Mouse (Mus musculus) olfactory bulb, adult 2 months (tissue): Measurements from ENCODE around the gene Pnn. TPM values are rescaled to one million over a fixed set of nuclear protein-coding genes. Genes with fewer than 3 reads are reported as not detected.

Experiments used
- H3K27ac ChIP-seq: fragments of 200-500 bp; 2 replicates; pipeline ENCODE4 v1.5.1; 2012; ENCODE audit warnings: low read depth, low read length; ENCODE audit not compliant: insufficient read depth
- H3K4me1 ChIP-seq: fragments of 200-500 bp; 2 replicates; pipeline ENCODE4 v1.6.1; 2012; ENCODE audit warnings: low read length; ENCODE audit not compliant: control insufficient read depth, insufficient read depth
- H3K4me3 ChIP-seq: fragments of 200-500 bp; 2 replicates; pipeline ENCODE4 v1.5.1; 2012; ENCODE audit warnings: mild to moderate bottlenecking, low read depth, low read length, moderate library complexity; ENCODE audit not compliant: insufficient read depth
- CTCF ChIP-seq: fragments of 200-500 bp; IDR thresholded peaks from 2 replicates; pipeline ENCODE4 v1.5.1; 2012; ENCODE audit warnings: low read depth, mild to moderate bottlenecking, low read length, moderate library complexity; ENCODE audit not compliant: insufficient read depth
- POLR2A ChIP-seq: fragments of 200-500 bp; IDR thresholded peaks from 2 replicates; pipeline ENCODE4 v1.6.1; 2012; ENCODE audit warnings: mild to moderate bottlenecking, low read depth, low read length, moderate library complexity; ENCODE audit not compliant: insufficient read depth
- WGBS: fragments of 180-500 bp; shearing (Covaris S2); methylation state at CpG from one replicate; pipeline ENCODE4 v1.1.7; 2018; 5-methylcytosine and 5-hydroxymethylcytosine counted together
- polyA plus RNA-seq: library from polyadenylated mRNA; stranded (reverse); fragments of >200 nt; gene quantifications from 2 replicates; pipeline ENCODE4 v1.2.4, GENCODE M21; 2012; ENCODE audit warnings: low replicate concordance; ENCODE audit not compliant: missing spikeins, insufficient read depth, insufficient read length

Gene Pnn
- polyA plus RNA-seq, 1 experiment = 742 TPM

- TF ChIP-seq POLR2A = no peak
- no peak for TF ChIP-seq CTCF
- WGBS = 86% methylated on average over 19 of the region's 19 CpGs
- Histone ChIP-seq H3K4me1 (no peaks in the 10 kb centered on the region), H3K4me3 (no peak within 1 kb of the TSS), H3K27ac (no peak within 1 kb of the TSS)
These were observed 28.7 kb downstream of the Pnn start, which contains the start of gene Mia2 for GRCm38 (mm10) chr12:59095104-59096025. Mia2 (plus strand) TSS chr12:59095799.

- H3K4me1 ChIP-seq = no peaks in the 10 kb centered on the region
- no peak overlapping the region for H3K4me3 ChIP-seq
- 83% methylated on average over 5 of the region's 5 CpGs for WGBS
- H3K27ac ChIP-seq = no peak overlapping the region
- TF ChIP-seq CTCF = no peak
- no peak for TF ChIP-seq POLR2A
These were observed 38.1 kb downstream of the Pnn start for GRCm38 (mm10) chr12:59104771-59105170.

GRCm38 (mm10) chr12:59105914-59106313, 39.2 kb downstream of the Pnn start:
- Histone ChIP-seq H3K4me1 (no peaks in the 10 kb centered on the region), H3K4me3 (no peak overlapping the region), H3K27ac (no peak overlapping the region)
- 83% methylated on average over 6 of the region's 6 CpGs for WGBS
- no peak for TF ChIP-seq CTCF
- no peak for TF ChIP-seq POLR2A

- Histone ChIP-seq H3K4me3 (no peak overlapping the region), H3K4me1 (no peaks in the 10 kb centered on the region), H3K27ac (no peak overlapping the region)
- 63% methylated on average over 5 of the region's 5 CpGs for WGBS
- TF ChIP-seq POLR2A (no peak), CTCF (no peak)
These were observed 39.8 kb downstream of the Pnn start for GRCm38 (mm10) chr12:59106491-59106890.

- no peak overlapping the region for H3K4me3 ChIP-seq
- 89% methylated on average over 4 of the region's 4 CpGs for WGBS
- H3K4me1 ChIP-seq = no peaks in the 10 kb centered on the region
- TF ChIP-seq POLR2A (no peak), CTCF (no peak)
- no peak overlapping the region for H3K27ac ChIP-seq
These were observed 41.2 kb downstream of the Pnn start for GRCm38 (mm10) chr12:59107926-59108325.

GRCm38 (mm10) chr12:59117184-59117583, 50.5 kb downstream of the Pnn start:
- TF ChIP-seq CTCF = no peak

More at GRCm38 (mm10) chr12:59117184-59117583, 50.5 kb downstream of the Pnn start:
- WGBS = 87% methylated on average over 3 of the region's 3 CpGs
- H3K27ac ChIP-seq = no peak overlapping the region
- no peak overlapping the region for H3K4me3 ChIP-seq
- H3K4me1 ChIP-seq = no peaks in the 10 kb centered on the region

Other genes starting within 250 kb of the Pnn start
- not detected in 2 replicates for gene Sec23a, start 54.9 kb upstream of the Pnn start, polyA plus RNA-seq
- not detected in 2 replicates for gene Gemin2, start 53.5 kb upstream of the Pnn start, polyA plus RNA-seq
- not detected in 2 replicates for gene Trappc6b, start 5.4 kb upstream of the Pnn start, polyA plus RNA-seq
- gene Mia2, start 28.9 kb downstream of the Pnn start, polyA plus RNA-seq = 493 TPM in 1 of 2 replicates, not detected in the other
- gene Fbxo33, start 152.8 kb downstream of the Pnn start, polyA plus RNA-seq = not detected in 2 replicates